Mouse (Mus musculus) ovary, postnatal 10 days (tissue): ENCODE data around the gene Lrcol1.

ENCODE experiments used
- DNase-seq: peaks from one replicate; pipeline ENCODE4 v3.0.0; 2022; ENCODE audit warnings: low spot score

Gene Lrcol1

DNA sequence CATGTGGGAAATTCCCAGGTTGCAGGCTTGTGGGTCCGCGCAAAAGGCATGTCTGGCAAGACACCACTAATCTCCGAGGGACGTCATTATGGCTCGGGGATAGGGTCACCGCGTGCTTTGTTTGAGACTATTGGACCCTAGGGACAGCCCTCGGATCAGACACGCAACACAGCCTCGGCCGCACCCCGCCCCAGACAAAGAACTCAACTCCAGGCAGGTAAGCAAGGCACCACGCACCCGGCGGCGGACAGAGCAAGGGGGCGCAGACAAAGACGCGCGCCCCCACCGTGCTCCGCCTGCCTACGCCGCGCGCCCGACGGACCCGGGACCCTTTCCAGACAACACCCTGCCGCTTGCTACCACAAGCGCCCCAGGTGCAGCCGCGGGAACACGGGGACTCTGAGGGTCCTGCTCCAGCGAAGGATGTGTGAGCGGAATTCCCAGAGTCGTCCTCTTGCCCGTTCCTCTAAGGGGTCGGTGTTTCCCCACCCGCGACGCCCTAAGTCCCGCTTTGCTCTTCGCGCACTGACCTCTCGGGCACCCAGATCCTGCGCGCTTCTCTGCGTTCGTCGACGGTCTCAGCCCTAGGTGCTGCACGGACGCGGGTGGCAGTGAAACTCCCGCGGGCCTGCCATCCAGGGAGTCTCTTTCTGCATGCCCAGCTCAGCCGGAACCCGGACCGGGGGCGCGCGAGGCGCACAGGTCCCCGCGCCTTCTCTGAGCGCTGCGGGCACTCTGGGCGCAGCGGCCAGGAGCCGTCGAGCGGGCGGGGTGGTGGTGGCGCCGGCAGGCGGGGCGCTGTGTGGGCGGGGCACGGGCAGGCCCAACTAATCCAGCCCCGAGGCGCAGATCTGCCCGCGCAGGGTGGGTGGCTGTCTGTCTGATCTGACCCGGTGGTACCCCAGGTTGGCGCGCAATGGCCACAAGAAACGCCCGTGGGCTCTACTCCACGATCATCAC lies 42.1 kb downstream of the Lrcol1 start:
- DNase-seq = peak; percentile 46

DNA sequence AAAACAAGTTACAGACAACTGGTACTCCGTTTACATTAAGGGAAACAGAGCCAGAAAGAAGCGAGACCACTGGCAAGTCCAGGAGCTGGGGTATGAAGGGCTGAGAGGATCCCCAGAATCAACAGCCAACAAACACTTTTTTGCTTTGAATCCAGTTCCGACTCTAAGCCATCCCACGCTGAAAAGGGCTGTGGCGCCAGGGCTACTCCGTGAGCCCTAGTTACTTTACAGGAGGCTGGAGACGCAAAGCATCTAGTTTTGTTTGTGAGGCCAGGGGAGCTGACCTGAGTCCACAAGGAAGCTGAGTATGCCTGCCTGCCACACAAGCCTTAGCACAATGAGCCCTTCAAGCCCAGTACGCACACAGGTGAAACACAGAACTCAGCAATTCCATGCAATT lies 42.8 kb downstream of the Lrcol1 start:
- no peak for DNase-seq

DNA sequence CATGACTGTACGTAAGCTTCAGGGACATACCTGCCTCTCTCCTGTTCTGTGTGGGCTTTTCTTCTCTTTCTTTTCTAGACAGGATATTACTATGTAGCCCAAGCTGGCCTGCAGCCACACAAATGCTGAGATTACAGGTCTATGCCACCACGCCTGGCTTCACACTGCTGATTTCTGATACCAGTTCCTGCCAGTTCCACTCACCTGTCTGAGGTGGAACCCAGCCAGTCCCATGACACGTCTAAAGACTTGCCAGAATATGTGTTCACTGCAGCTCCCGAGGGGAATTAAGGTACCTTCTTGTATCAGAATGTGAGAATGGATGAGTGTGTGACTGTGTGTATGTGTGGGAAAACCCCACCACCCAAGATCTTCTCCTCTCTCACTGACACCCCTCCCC lies 46.1 kb downstream of the Lrcol1 start:
- no peak for DNase-seq

DNA sequence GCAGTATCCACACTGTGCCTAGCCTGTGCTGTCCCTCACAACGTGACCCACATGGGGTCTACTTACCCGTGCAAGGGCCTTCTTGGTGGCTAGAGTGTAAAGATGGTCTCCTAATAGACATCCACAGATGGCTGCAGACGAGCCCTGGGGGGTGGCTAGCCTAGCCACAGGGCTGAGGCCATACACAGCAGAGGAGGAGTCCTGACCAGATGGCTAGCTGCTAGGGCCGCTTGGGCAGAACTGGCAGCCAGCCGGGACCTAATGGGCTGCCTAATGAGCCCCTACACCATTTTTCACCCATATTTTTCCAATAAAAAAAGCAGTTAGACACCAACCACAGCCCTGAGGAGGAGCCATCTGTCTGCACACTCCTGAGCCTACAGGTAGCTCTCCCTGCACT lies 48.2 kb downstream of the Lrcol1 start:
- no peak for DNase-seq

DNA sequence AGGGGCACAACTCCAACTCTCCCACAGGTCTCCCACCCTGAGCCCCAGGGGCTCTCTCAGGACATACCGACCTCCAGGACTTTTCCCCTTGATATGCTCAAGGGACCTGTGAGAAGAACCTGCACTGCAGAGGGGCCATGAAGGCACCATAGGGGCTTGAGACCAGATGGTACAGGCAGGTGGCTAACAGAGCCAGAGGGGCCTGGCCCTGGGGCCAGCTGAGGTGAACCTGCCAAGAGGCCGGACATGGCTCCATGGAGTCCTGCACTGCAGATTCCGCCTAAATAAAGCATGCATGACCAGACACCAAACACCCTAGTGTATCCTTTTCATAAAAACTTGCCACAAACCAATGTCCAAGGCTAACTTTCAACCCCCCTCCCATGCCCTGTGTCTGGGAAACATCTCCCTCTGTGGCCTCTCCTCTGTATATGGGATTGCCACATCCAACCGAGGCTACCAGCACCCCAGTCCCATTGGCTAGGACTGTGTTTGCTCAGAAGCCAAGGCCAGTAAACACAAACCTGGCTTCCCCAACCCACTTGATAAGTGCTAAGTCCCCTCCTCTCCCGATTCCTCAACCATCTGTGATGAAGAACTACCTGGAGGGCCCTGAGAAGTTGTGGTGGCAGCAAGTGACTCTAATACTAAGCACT lies 50.6 kb downstream of the Lrcol1 start:
- DNase-seq = no peak

DNA sequence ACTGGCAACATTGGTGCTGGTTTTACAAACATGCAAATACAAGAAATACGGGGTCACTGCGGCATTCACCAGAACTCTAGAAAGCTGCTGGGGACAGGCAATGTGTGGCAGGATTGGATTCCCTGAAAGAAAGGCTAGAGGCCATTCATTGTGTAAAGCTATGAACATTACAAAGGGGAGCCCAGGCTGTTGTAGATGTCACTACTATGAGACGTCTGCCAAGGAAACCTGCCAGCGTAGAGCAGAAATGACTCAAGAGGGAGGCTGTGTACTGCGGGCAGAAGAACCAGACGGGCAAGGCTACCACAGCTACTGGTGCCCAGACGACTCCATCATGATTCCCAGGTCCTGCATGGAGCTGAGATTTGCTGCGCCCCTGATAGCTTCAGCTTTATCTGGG lies 56.6 kb downstream of the Lrcol1 start:
- no peak for DNase-seq

DNA sequence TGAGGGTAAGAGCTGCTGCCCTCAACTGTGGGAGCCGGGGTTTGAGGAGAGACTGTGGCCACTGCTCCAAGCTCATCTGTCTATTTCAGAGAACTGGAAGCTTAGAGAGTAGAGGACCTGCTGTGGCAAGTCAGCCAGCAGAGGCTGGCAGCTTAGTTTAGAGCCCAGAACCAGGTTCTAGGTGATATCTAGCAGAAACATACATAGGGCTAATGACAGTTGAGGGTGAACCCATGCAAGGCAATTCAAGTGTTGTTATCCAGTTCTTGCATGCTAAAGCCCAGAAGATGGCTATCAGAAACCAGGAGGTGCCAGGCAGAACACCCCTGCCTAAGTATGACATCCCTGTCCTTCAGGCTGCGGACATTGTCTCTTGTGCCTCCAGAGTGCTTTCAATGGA lies 58.0 kb downstream of the Lrcol1 start:
- DNase-seq = no peak

DNA sequence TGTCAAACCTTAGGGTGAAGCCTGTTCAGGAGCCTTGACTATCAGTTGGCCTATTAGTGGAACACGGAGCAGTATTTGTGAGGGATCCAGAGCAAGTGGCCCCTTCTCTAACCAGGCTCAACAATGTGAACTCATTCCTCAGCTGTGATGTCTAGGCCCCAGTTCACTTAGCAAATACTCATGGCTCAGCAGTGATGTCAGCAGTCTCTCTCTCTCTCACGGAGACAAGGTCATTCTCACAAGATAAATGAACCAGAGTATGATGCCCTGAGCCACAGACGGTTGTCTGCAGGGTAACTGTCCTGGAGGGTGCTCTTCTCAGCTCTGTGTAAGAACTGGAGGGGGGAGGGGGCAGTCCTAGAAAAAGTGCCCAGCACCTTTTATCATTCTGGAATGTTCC lies 59.4 kb downstream of the Lrcol1 start:
- DNase-seq = no peak
